Mouse (Mus musculus) macrophage (primary cell): ENCODE data around the gene Inafm2. TPM values are rescaled to one million over a fixed set of nuclear protein-coding genes. Genes with fewer than 3 reads are reported as not detected.
A peak's percentile ranks its signal among the peaks of the same experiment; 100 is the strongest.

Experiments used
- H3K27ac ChIP-seq: fragments of 350-480 bp; formaldehyde crosslinking; 2 replicates; pipeline ENCODE4 v1.9.0; 2021
- H3K36me3 ChIP-seq: fragments of 350-480 bp; formaldehyde crosslinking; 2 replicates; pipeline ENCODE4 v1.9.0; 2021; ENCODE audit errors: inconsistent target
- H3K4me3 ChIP-seq: fragments of 350-480 bp; formaldehyde crosslinking; 2 replicates; pipeline ENCODE4 v1.9.0; 2021; ENCODE audit errors: inconsistent target
- H3K79me2 ChIP-seq: fragments of 350-480 bp; formaldehyde crosslinking; 2 replicates; pipeline ENCODE4 v1.9.0; 2021; ENCODE audit errors: inconsistent target
- WGBS: methylation state at CpG from one replicate; pipeline ENCODE4 v1.1.7; 2026; ENCODE audit warnings: inconsistent platforms; ENCODE audit not compliant: missing documents; 5-methylcytosine and 5-hydroxymethylcytosine counted together
- polyA plus RNA-seq: library from polyadenylated mRNA; stranded (reverse); fragments of 250-400 nt; gene quantifications from 3 replicates; pipeline ENCODE4 v1.2.4, GENCODE M21; 2018; ENCODE audit warnings: inconsistent platforms
- total RNA-seq, 78 experiments: library from RNA; depleted of rRNA; stranded (reverse); fragments of 250-400 nt; gene quantifications; 1 replicate in 9 of 78; 2 replicates in 24 of 78; 3 replicates in 43 of 78; 4 replicates in 2 of 78; pipeline ENCODE4 v1.2.4; 2018; ENCODE audit warnings: inconsistent platforms in 56 of 78

Gene Inafm2
- total RNA-seq (2018; cell fraction: chromatin; rRNA removed) = 1 to 10 TPM in 19 of 26 experiments, under 1 TPM in 7; 0.61 to 6.5 (median 2.3) TPM
- 10 to 100 TPM in 10 of 26 experiments, 1 to 10 TPM in 16; 5.9 to 13.4 (median 9.3) TPM for total RNA-seq (2018; cell fraction: cytosol; rRNA removed)
- 10 to 100 TPM in 5 of 26 experiments, 1 to 10 TPM in 21; 2.3 to 14.3 (median 5.9) TPM for total RNA-seq (2018; cell fraction: nucleus; rRNA removed)
- polyA plus RNA-seq = 5.4 to 9.2 TPM (median 8.2 TPM) in 3 replicates

- under 1% methylated on average over 35 of the region's 57 CpGs for WGBS
- no peaks in the 10 kb centered on the region for H3K36me3 ChIP-seq
- no peaks in the 10 kb centered on the region for H3K79me2 ChIP-seq
- H3K27ac ChIP-seq = no peak within 1 kb of the TSS
- H3K4me3 ChIP-seq = peak within 1 kb of the TSS; percentile 27
Observed at GRCm38 (mm10) chr2:118745232-118745884, at the start of gene Inafm2. TSS of gene Inafm2 (plus strand) at chr2:118745758.

- H3K36me3 ChIP-seq = no peaks in the 10 kb centered on the region
- H3K4me3 ChIP-seq = no peak overlapping the region
- no peak overlapping the region for H3K27ac ChIP-seq
- H3K79me2 ChIP-seq = no peaks in the 10 kb centered on the region
- WGBS = 42% methylated on average over 21 of the region's 21 CpGs
Observed at GRCm38 (mm10) chr2:118696451-118697308, 48.9 kb upstream of the Inafm2 start.

- Histone ChIP-seq H3K79me2 (no peaks in the 10 kb centered on the region), H3K27ac (no peak overlapping the region), H3K4me3 (no peak overlapping the region), H3K36me3 (no peaks in the 10 kb centered on the region)
- 56% methylated on average over 5 of the region's 5 CpGs for WGBS
Observed at GRCm38 (mm10) chr2:118697311-118697877, 48.2 kb upstream of the Inafm2 start.

- H3K4me3 ChIP-seq = no peak overlapping the region
- no peak overlapping the region for H3K27ac ChIP-seq
- WGBS = 71% methylated on average over 6 of the region's 7 CpGs
Observed at GRCm38 (mm10) chr2:118697955-118698354, 47.6 kb upstream of the Inafm2 start.

GRCm38 (mm10) chr2:118700179-118701062 is 45.1 kb upstream of the Inafm2 start:
- 8% methylated on average over 32 of the region's 32 CpGs for WGBS
- H3K4me3 ChIP-seq = no peak overlapping the region
- H3K27ac ChIP-seq = no peak overlapping the region
- H3K36me3 ChIP-seq = no peaks in the 10 kb centered on the region
- H3K79me2 ChIP-seq = no peaks in the 10 kb centered on the region

More at GRCm38 (mm10) chr2:118697955-118698354, 47.6 kb upstream of the Inafm2 start:
- Histone ChIP-seq H3K79me2 (no peaks in the 10 kb centered on the region), H3K36me3 (no peaks in the 10 kb centered on the region)

- Histone ChIP-seq H3K79me2 (no peaks in the 10 kb centered on the region), H3K4me3 (no peak overlapping the region), H3K27ac (no peak overlapping the region), H3K36me3 (no peaks in the 10 kb centered on the region)
- 50% methylated on average over 5 of the region's 5 CpGs for WGBS
Observed at GRCm38 (mm10) chr2:118701161-118701560, 44.4 kb upstream of the Inafm2 start.

- no peak overlapping the region for H3K27ac ChIP-seq
Observed at GRCm38 (mm10) chr2:118701971-118702882, 43.3 kb upstream of the Inafm2 start.

GRCm38 (mm10) chr2:118702883-118703761 is 42.4 kb upstream of the Inafm2 start:
- no peak overlapping the region for H3K4me3 ChIP-seq
- H3K27ac ChIP-seq = no peak overlapping the region
- H3K79me2 ChIP-seq = no peaks in the 10 kb centered on the region
- 1% methylated on average over 92 of the region's 93 CpGs for WGBS
- no peaks in the 10 kb centered on the region for H3K36me3 ChIP-seq

More at GRCm38 (mm10) chr2:118701971-118702882, 43.3 kb upstream of the Inafm2 start:
- H3K36me3 ChIP-seq = no peaks in the 10 kb centered on the region
- no peak overlapping the region for H3K4me3 ChIP-seq
- H3K79me2 ChIP-seq = no peaks in the 10 kb centered on the region
- 45% methylated on average over 44 of the region's 51 CpGs for WGBS

GRCm38 (mm10) chr2:118703913-118704730 is 41.4 kb upstream of the Inafm2 start, which contains the start of gene Ankrd63:
TSS of gene Ankrd63 (minus strand) at chr2:118703963.
- no peak within 1 kb of the TSS for H3K4me3 ChIP-seq
- no peak within 1 kb of the TSS for H3K27ac ChIP-seq
- no peaks in the 10 kb centered on the region for H3K79me2 ChIP-seq
- H3K36me3 ChIP-seq = 0 out of 2 replicates have a peak, but pooled peaks cover 3% of the 10 kb centered on the region
- 3% methylated on average over 48 of the region's 50 CpGs for WGBS

GRCm38 (mm10) chr2:118706436-118706835 is 39.1 kb upstream of the Inafm2 start:
- no peak overlapping the region for H3K27ac ChIP-seq
- H3K4me3 ChIP-seq = no peak overlapping the region
- 31% methylated on average over 4 of the region's 6 CpGs for WGBS
- 0 out of 2 replicates have a peak, but pooled peaks cover 4% of the 10 kb centered on the region for H3K36me3 ChIP-seq
- no peaks in the 10 kb centered on the region for H3K79me2 ChIP-seq

GRCm38 (mm10) chr2:118708472-118708871 is 37.1 kb upstream of the Inafm2 start:
- Histone ChIP-seq H3K36me3 (0 out of 2 replicates have a peak, but pooled peaks cover 4% of the 10 kb centered on the region), H3K27ac (no peak overlapping the region), H3K79me2 (no peaks in the 10 kb centered on the region), H3K4me3 (no peak overlapping the region)
- 92% methylated on average over 4 of the region's 4 CpGs for WGBS
